Mouse (Mus musculus) heart, embryonic 10.5 days (tissue): ENCODE measurements at regions not wholly inside any gene's neighbourhood (a gene's known extent, or its start where the extent isn't known, plus 50 kb on each side); places are given as distances from the start of the nearest gene placed in this dataset.
A peak's percentile ranks its signal among the peaks of the same experiment; 100 is the strongest.

ENCODE experiments used
- DNase-seq: peaks from one replicate; pipeline ENCODE4 v3.0.0-alpha.2; 2017; ENCODE audit warnings: low spot score
- H3K27ac ChIP-seq: fragments of 300-500 bp; sonication (generic); 2 replicates; pipeline ENCODE4 v1.5.1; 2016; ENCODE audit warnings: mild to moderate bottlenecking
- H3K27me3 ChIP-seq: fragments of 300-500 bp; sonication (generic); 2 replicates; pipeline ENCODE4 v1.6.1; 2016; ENCODE audit warnings: mild to moderate bottlenecking; ENCODE audit not compliant: poor library complexity, insufficient read depth, severe bottlenecking
- H3K36me3 ChIP-seq: fragments of 300-500 bp; sonication (generic); 2 replicates; pipeline ENCODE4 v1.6.1; 2016; ENCODE audit warnings: mild to moderate bottlenecking, moderate library complexity
- H3K4me1 ChIP-seq: fragments of 300-500 bp; sonication (generic); 2 replicates; pipeline ENCODE4 v1.6.1; 2016; ENCODE audit warnings: mild to moderate bottlenecking
- H3K4me3 ChIP-seq: fragments of 300-500 bp; sonication (generic); 2 replicates; pipeline ENCODE4 v1.5.1; 2016; ENCODE audit warnings: mild to moderate bottlenecking, moderate library complexity
- H3K9me3 ChIP-seq: fragments of 300-500 bp; sonication (generic); 2 replicates; pipeline ENCODE4 v1.6.1; 2016; ENCODE audit warnings: mild to moderate bottlenecking, moderate library complexity
- WGBS: fragments of 180-500 bp; shearing (Covaris S2); methylation state at CpG from one replicate; pipeline ENCODE4 v1.1.7; 2016; 5-methylcytosine and 5-hydroxymethylcytosine counted together

- WGBS, result 51% methylated on average over 16 of the region's 18 CpGs
- H3K36me3 ChIP-seq, result no peaks in the 10 kb centered on the region
- 0 out of 2 replicates have a peak overlapping the region, but pooled peaks have one; percentile 47 for H3K4me3 ChIP-seq
- peaks cover 32% of the 10 kb centered on the region for H3K27me3 ChIP-seq
- H3K27ac ChIP-seq, result 0 out of 2 replicates have a peak overlapping the region, but pooled peaks have one; percentile 13
- no peak for DNase-seq
- H3K9me3 ChIP-seq, result no peaks in the 10 kb centered on the region
- peaks cover 28% of the 10 kb centered on the region for H3K4me1 ChIP-seq
Observed at GRCm38 (mm10) chr9:31684099-31684811, 220.0 kb upstream of the Tmem45b start.

DNA sequence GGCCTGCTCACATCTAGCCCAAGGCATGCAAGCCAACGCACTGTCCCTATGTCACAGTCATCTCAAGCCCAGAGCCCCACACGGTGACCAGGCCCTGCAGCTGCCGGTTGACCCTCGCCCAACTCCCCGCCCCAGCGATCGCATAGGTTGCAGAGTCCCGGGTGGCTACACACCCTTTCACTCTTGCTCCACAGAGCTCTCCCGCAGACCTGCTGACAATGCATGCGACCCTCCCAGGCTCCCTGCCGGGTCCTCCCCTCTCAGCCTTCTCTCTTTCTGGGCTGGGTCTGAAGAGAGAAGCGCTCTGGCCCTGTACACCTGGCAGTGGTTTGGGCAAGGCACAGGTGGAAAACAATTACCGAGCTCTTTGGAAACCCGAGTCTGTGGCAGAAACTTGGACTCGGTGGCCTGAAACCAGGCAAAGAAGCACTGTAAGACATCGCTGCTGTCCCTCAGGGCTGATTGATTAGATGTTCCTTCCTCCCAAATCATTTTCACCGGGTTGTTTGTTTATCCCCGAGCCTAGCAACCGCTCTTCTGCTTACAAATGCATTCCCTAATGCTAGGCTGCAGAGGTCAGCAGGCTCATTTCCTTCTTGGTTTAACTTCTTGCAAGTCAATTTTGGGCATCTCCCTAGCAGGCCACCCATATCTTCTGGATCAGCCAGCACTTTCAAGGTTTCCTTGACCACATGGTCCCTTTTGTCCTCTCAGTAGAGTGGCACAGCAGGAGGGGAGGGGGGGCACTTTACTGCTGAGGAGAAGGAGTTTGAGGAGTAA lies 219.2 kb upstream of the Tmem45b start:
- DNase-seq, result no peak
- Histone ChIP-seq H3K9me3 (no peaks in the 10 kb centered on the region), H3K27ac (peak overlapping the region; percentile 13; the same call in 1 of the 2 replicates), H3K4me1 (peaks cover 25% of the 10 kb centered on the region), H3K27me3 (peaks cover 29% of the 10 kb centered on the region; the same call in 1 of the 2 replicates), H3K4me3 (peak overlapping the region; percentile 47), H3K36me3 (no peaks in the 10 kb centered on the region)
- WGBS, result 4% methylated on average over 19 of the region's 19 CpGs

DNA sequence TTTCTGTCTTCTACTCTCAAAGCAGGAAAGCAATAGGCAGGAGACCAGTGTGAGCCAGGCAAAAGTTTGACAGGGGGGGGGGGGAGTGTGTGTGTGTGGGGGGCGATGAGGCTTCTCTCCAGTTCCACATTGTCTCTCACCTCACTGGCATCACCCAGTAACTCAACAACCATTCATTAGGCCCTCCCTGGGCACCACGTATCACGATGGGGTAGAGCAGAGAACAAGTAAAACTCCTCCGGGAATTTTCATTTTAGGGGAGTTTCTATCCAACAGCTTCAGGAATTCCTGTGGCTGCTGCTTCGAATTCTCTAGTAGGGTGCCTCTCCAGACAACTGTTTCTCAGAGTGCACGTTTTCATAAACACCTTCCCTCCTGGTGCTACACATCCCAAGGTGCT lies 218.6 kb upstream of the Tmem45b start:
- peak overlapping the region; percentile 47; the same call in 1 of the 2 replicates for H3K4me3 ChIP-seq
- H3K4me1 ChIP-seq, result peaks cover 19% of the 10 kb centered on the region
- H3K27me3 ChIP-seq, result peaks cover 29% of the 10 kb centered on the region; the same call in 1 of the 2 replicates
- WGBS, result 41% methylated on average over 6 of the region's 6 CpGs
- 0 out of 2 replicates have a peak overlapping the region, but pooled peaks have one; percentile 13 for H3K27ac ChIP-seq
- no peaks in the 10 kb centered on the region for H3K9me3 ChIP-seq
- H3K36me3 ChIP-seq, result no peaks in the 10 kb centered on the region
- no peak for DNase-seq

DNA sequence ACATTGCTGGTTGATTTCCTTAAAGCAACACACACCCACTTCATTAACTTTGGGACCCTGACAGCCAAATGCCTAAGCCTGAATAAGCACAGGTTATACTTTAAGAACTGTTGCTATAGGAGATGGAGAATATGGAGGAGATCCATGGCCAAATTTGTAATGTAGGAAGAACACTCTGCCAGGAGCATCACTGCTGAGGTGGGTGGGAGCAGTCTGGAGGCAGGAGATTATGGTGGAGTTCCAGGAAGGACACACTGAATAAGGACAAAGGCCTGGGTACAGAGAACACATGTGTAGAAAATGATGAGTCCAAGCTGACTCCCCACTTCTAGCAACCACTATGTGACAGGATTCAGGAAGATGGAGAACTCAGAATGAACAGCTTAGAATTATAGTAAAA lies 212.9 kb upstream of the Tmem45b start:
- no peaks in the 10 kb centered on the region for H3K4me1 ChIP-seq

GRCm38 (mm10) chr9:31659026-31659425 lies 194.8 kb upstream of the Tmem45b start:
- WGBS, result 72% methylated on average over 2 of the region's 2 CpGs
- H3K27ac ChIP-seq, result no peak overlapping the region
- no peak overlapping the region for H3K4me3 ChIP-seq
- H3K4me1 ChIP-seq, result no peaks in the 10 kb centered on the region
- no peaks in the 10 kb centered on the region for H3K27me3 ChIP-seq
- H3K36me3 ChIP-seq, result no peaks in the 10 kb centered on the region
- DNase-seq, result no peak
- no peaks in the 10 kb centered on the region for H3K9me3 ChIP-seq

More for the DNA sequence above, 212.9 kb upstream of the Tmem45b start:
- Histone ChIP-seq H3K27ac (no peak overlapping the region), H3K27me3 (no peaks in the 10 kb centered on the region), H3K4me3 (no peak overlapping the region), H3K36me3 (no peaks in the 10 kb centered on the region), H3K9me3 (no peaks in the 10 kb centered on the region)
- DNase-seq, result no peak

DNA sequence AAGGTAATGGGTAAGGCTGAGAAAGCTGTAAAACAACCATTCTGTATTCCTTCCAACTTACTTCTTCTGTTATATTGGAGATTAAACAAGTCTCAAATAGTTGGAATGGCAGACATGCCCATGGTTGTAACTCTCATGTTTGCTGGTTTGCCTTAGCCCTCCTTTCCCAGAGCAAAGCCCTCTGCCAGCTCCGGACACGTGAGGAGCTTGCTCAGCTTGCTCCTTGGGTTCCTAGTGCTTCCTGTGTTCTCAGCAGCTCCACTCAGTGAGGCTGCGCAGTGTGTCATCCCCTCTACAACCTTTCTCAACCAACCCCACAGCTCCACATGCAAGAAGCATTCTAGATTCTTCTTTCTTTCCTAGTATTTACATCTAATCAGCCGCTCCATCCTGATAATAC lies 193.3 kb upstream of the Tmem45b start:
- 79% methylated on average over 4 of the region's 4 CpGs for WGBS

GRCm38 (mm10) chr9:31656676-31657075 lies 192.4 kb upstream of the Tmem45b start:
- Histone ChIP-seq H3K27me3 (no peaks in the 10 kb centered on the region), H3K36me3 (no peaks in the 10 kb centered on the region), H3K4me3 (no peak overlapping the region), H3K9me3 (no peaks in the 10 kb centered on the region), H3K4me1 (no peaks in the 10 kb centered on the region), H3K27ac (no peak overlapping the region)
- WGBS, result 80% methylated on average over 11 of the region's 11 CpGs
- no peak for DNase-seq

More for the DNA sequence above, 193.3 kb upstream of the Tmem45b start:
- Histone ChIP-seq H3K27ac (no peak overlapping the region), H3K4me3 (no peak overlapping the region), H3K9me3 (no peaks in the 10 kb centered on the region), H3K36me3 (no peaks in the 10 kb centered on the region), H3K4me1 (no peaks in the 10 kb centered on the region), H3K27me3 (no peaks in the 10 kb centered on the region)
- DNase-seq, result no peak

DNA sequence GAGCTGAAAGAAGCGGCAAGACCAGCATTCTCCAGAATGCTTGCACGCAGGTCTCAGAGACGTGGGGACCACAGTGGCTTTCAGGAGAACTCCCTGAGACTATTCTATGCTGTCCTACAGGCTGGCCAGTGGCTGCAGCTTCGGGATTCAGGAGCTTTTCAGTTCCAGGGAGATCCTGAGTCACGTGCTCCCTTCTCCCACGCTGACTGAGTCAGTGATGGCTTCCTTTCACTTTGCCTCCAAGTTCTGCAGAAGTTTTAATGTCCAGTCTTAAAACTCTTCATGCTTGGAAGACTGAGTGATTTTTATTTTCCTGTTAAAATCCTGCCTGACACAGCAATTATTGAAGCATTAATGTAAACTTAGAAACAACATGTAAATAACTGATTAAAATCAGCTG lies 190.5 kb upstream of the Tmem45b start:
- Histone ChIP-seq H3K27me3 (no peaks in the 10 kb centered on the region), H3K9me3 (no peaks in the 10 kb centered on the region), H3K36me3 (no peaks in the 10 kb centered on the region), H3K27ac (no peak overlapping the region), H3K4me1 (no peaks in the 10 kb centered on the region), H3K4me3 (no peak overlapping the region)
- 80% methylated on average over 6 of the region's 6 CpGs for WGBS
- no peak for DNase-seq

DNA sequence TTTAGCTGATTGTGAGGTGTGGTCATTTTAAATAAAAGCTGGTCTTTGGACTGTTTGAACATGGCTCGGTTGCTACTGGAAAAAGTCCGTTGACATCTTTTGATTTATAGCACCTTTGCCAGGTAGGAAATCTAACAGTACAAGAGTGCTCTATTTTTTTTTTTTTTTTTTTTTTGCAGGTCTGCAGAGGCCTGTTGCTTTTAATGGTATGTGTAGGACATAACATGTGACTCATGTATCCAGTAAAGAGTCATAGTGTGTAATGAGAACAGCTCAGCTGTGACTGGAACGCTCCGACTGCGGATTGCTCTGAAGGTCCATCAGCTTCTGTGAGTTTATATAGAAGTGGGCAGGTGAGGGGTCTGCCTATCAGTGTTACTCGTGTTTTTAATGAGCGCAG lies 190.0 kb upstream of the Tmem45b start:
- DNase-seq, result no peak
- 91% methylated on average over 7 of the region's 7 CpGs for WGBS

DNA sequence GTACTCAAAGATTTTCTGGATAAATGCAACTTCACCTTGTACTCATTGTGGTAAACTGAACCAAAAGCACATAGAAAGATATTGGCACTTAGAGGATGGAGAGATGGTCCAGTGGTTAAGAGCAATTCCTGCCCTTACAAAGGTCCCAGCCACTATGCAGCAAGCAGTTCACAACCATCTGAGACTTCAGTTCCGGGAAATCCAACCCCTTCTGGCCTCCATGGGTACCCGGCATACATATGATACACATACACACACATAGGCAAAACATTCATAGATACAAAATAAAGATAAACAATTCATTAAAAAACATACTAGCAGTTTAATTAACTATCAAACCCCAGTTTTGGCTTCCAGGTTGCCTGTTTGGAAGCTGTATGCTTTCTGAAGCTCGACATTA lies 189.5 kb upstream of the Tmem45b start:
- H3K27me3 ChIP-seq, result no peaks in the 10 kb centered on the region
- no peaks in the 10 kb centered on the region for H3K4me1 ChIP-seq
- H3K27ac ChIP-seq, result no peak overlapping the region
- WGBS, result 88% methylated on average over 3 of the region's 3 CpGs
- H3K36me3 ChIP-seq, result no peaks in the 10 kb centered on the region
- H3K4me3 ChIP-seq, result no peak overlapping the region
- no peak for DNase-seq
- H3K9me3 ChIP-seq, result no peaks in the 10 kb centered on the region

More for the DNA sequence above, 190.0 kb upstream of the Tmem45b start:
- H3K27ac ChIP-seq, result no peak overlapping the region
- H3K4me1 ChIP-seq, result no peaks in the 10 kb centered on the region
- H3K9me3 ChIP-seq, result no peaks in the 10 kb centered on the region
- no peak overlapping the region for H3K4me3 ChIP-seq
- H3K27me3 ChIP-seq, result no peaks in the 10 kb centered on the region
- H3K36me3 ChIP-seq, result no peaks in the 10 kb centered on the region

DNA sequence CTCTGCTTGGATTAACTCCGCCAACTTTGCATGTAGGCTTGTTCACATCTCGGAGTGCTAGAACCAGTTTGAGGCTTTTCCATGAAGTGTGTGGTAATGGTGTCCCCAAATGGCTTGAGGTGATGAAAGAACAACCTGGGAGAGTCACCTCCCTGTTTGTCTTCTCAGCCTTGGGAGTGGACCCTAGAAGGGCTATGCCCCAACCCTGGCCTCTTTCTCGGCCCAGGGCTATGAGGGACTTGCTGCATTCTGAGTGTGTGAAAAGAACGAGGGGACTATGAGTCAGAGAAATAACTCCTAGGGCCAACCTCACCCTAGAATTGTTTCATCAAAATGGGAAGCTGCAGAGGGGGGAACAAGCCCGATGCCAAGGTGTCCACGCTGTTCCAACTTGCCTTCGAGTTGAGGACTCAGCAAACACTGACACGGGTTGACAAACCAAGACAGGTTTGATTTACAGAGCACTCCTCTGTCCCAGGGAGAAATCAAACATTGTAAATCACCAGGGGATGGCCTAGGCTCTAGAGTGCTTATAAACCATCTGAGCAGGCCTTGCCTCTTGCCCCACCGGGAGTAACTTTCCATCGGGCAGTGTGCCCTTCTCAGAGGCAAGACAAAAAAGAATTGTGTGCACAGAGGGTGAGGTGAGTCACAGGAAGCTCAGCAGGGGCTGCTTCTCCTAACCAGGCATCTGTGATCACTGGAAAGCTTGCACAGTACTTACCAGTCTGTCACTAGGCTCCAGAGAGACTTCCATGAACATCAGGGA lies 186.3 kb upstream of the Tmem45b start:
- 84% methylated on average over 10 of the region's 10 CpGs for WGBS
- no peak overlapping the region for H3K27ac ChIP-seq
- H3K9me3 ChIP-seq, result no peaks in the 10 kb centered on the region
- no peak overlapping the region for H3K4me3 ChIP-seq
- H3K27me3 ChIP-seq, result no peaks in the 10 kb centered on the region
- no peaks in the 10 kb centered on the region for H3K4me1 ChIP-seq
- no peak for DNase-seq
- no peaks in the 10 kb centered on the region for H3K36me3 ChIP-seq

DNA sequence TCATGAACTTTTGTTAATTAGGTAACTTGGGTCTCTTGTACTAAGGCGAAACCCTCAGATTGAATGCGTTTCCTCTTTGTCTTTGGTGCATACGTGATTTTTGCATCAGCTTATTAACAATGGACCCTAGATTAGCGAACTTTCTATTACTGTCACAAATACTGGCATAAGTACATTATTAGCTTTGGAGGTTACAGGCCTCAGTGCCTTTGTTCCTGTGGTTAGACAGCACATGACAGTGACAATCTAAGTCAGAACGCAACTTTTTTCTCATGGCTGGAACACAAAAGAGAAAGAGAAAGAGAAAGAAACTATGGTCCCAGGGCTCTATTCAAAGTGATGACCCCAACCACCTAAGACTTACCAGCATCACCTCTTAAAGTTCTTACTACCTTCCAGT lies 184.8 kb upstream of the Tmem45b start:
- H3K27me3 ChIP-seq, result no peaks in the 10 kb centered on the region
- H3K27ac ChIP-seq, result no peak overlapping the region
- no peak for DNase-seq
- no peaks in the 10 kb centered on the region for H3K9me3 ChIP-seq
- H3K4me1 ChIP-seq, result no peaks in the 10 kb centered on the region
- H3K36me3 ChIP-seq, result no peaks in the 10 kb centered on the region
- 85% methylated on average over 5 of the region's 5 CpGs for WGBS
- no peak overlapping the region for H3K4me3 ChIP-seq

DNA sequence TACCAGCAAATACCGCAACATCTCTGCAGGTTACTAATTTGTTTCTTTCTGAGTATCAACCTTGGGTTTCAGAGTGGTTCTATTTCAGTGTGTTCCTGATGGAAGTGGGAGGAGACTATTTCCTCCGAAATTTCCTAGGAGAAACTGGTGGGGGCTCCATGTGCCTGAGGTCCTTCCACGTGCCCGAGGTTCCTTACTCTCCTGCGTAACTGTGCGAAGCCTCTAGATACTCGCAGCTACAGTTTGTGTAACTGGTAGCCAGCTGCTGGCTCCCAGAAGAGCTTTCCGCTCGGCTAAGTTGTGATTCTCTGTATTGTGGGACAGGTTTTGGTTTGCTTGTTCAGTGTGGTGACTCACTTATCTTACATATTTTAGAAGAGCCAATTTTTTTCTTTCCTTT lies 184.3 kb upstream of the Tmem45b start:
- no peak for DNase-seq
- Histone ChIP-seq H3K9me3 (no peaks in the 10 kb centered on the region), H3K36me3 (no peaks in the 10 kb centered on the region), H3K27ac (no peak overlapping the region), H3K4me3 (no peak overlapping the region), H3K4me1 (peaks cover 2% of the 10 kb centered on the region; the same call in 1 of the 2 replicates), H3K27me3 (no peaks in the 10 kb centered on the region)
- WGBS, result 75% methylated on average over 9 of the region's 9 CpGs
